Mouse (Mus musculus) heart, embryonic 15.5 days (tissue): Measurements from ENCODE around the gene Cuedc2. TPM values are rescaled to one million over a fixed set of nuclear protein-coding genes. Genes with fewer than 3 reads are reported as not detected.

ENCODE experiments used
- ATAC-seq: fragments of 200-750 bp; cut with Nextera tagmentation; replicated peaks from 2 replicates; pipeline ENCODE4 v1.8.0; 2017; ENCODE audit warnings: low read depth, moderate TSS enrichment; ENCODE audit not compliant: insufficient number of reproducible peaks, insufficient read depth, low FRiP score
- H3K27ac ChIP-seq: fragments of 300-500 bp; sonication (generic); 2 replicates; pipeline ENCODE4 v1.5.1; 2015; ENCODE audit warnings: mild to moderate bottlenecking, inconsistent platforms
- H3K27me3 ChIP-seq: fragments of 300-500 bp; sonication (generic); 2 replicates; pipeline ENCODE4 v1.6.1; 2015; ENCODE audit warnings: inconsistent platforms
- H3K36me3 ChIP-seq: fragments of 300-500 bp; sonication (generic); 2 replicates; pipeline ENCODE4 v1.6.1; 2015; ENCODE audit warnings: mild to moderate bottlenecking, inconsistent platforms
- H3K4me1 ChIP-seq: fragments of 300-500 bp; sonication (generic); replicated peaks from 2 replicates; pipeline ENCODE4 v1.6.1; 2015; ENCODE audit warnings: inconsistent platforms
- H3K4me2 ChIP-seq: fragments of 300-500 bp; sonication (generic); 2 replicates; pipeline ENCODE4 v1.6.1; 2015; ENCODE audit warnings: inconsistent platforms, mild to moderate bottlenecking, moderate library complexity
- H3K4me3 ChIP-seq: fragments of 300-500 bp; sonication (generic); 2 replicates; pipeline ENCODE4 v1.5.1; 2015; ENCODE audit warnings: mild to moderate bottlenecking, inconsistent platforms
- H3K9ac ChIP-seq: fragments of 300-500 bp; sonication (generic); 2 replicates; pipeline ENCODE4 v1.6.1; 2015; ENCODE audit warnings: mild to moderate bottlenecking, inconsistent platforms
- H3K9me3 ChIP-seq: fragments of 300-500 bp; sonication (generic); replicated peaks from 2 replicates; pipeline ENCODE4 v1.6.1; 2016; ENCODE audit warnings: inconsistent platforms
- WGBS: fragments of 180-500 bp; shearing (Covaris S2); methylation state at CpG from one replicate; pipeline ENCODE4 v1.1.7; 2015; ENCODE audit warnings: mixed read lengths; 5-methylcytosine and 5-hydroxymethylcytosine counted together
- polyA plus RNA-seq: library from polyadenylated mRNA; unstranded; fragments of >200 nt; fragmentation: Nextera tagmentation; extraction: Ambion mirVana; gene quantifications from 2 replicates; pipeline ENCODE4 v1.2.1, GENCODE M21; 2015

Gene Cuedc2
- 118 and 139 TPM in 2 replicates for polyA plus RNA-seq

GRCm38 (mm10) chr19:46338331-46338936 lies at the start of gene Cuedc2:
TSS of gene Cuedc2 (minus strand) at chr19:46338702.
- peak; percentile 80 for ATAC-seq
- H3K9ac ChIP-seq = peak within 1 kb of the TSS; percentile 90
- peak within 1 kb of the TSS; percentile 75 for H3K4me2 ChIP-seq
- H3K4me1 ChIP-seq = peaks cover 24% of the 10 kb centered on the region
- WGBS = under 1% methylated on average over 31 of the region's 31 CpGs
- H3K27ac ChIP-seq = peak within 1 kb of the TSS; percentile 58
- no peaks in the 10 kb centered on the region for H3K36me3 ChIP-seq
- peaks cover 2% of the 10 kb centered on the region for H3K27me3 ChIP-seq
- peak within 1 kb of the TSS; percentile 91 for H3K4me3 ChIP-seq
- no peaks in the 10 kb centered on the region for H3K9me3 ChIP-seq

DNA sequence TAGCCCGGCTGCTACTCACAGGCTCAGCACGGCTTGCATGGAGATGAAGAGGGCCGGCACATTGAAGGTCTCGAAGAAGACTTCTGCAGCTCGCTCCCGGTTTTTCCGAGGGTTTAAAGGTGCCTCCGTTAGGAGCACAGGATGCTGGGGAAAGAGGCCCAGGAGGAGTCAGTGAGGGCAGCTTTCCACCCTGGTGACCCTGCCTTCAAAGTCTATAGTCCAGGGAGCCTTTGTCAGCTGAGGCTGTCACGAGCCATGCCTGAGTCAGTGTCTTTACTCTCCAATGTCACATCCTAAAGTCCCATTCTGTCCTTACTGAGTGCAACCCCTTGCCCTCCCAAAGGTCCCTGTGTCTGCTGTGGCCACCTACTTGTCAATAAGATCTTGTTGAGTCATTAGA lies 43.8 kb upstream of the Cuedc2 start:
- Histone ChIP-seq H3K27ac (no peak overlapping the region), H3K9ac (no peak overlapping the region), H3K4me1 (no peaks in the 10 kb centered on the region), H3K27me3 (no peaks in the 10 kb centered on the region), H3K36me3 (peaks cover 95% of the 10 kb centered on the region), H3K9me3 (no peaks in the 10 kb centered on the region), H3K4me2 (no peak overlapping the region), H3K4me3 (no peak overlapping the region)
- no peak for ATAC-seq
- WGBS = 90% methylated on average over 9 of the region's 9 CpGs

GRCm38 (mm10) chr19:46375891-46376290 lies 37.4 kb upstream of the Cuedc2 start:
- no peak for ATAC-seq
- H3K4me2 ChIP-seq = no peak overlapping the region
- H3K9ac ChIP-seq = no peak overlapping the region
- H3K36me3 ChIP-seq = peaks cover 42% of the 10 kb centered on the region
- no peak overlapping the region for H3K27ac ChIP-seq
- peaks cover 6% of the 10 kb centered on the region; the same call in 1 of the 2 replicates for H3K4me1 ChIP-seq
- no peaks in the 10 kb centered on the region for H3K27me3 ChIP-seq
- WGBS = 46% methylated on average over 4 of the region's 4 CpGs
- H3K9me3 ChIP-seq = no peaks in the 10 kb centered on the region
- no peak overlapping the region for H3K4me3 ChIP-seq

DNA sequence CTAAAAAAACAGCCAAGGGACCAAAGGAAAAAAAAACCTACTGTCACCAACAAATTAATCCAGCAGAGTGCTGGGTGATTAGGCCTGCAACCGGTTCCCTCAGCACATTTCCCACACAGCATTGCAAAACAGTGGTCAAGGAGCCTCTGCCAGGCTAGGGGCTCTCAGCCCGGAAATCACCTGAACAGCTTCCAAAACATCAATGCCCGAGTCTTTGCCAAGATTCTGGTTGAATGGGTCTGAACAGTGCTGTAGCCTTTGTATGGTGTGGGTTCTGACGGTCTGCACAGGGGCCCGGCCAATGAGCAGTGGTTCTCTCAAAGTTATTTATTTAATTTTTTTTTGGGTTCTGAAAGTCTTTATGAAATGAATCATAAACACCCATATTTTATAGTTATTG lies 37.0 kb upstream of the Cuedc2 start:
- Histone ChIP-seq H3K9ac (no peak overlapping the region), H3K4me1 (peaks cover 6% of the 10 kb centered on the region; the same call in 1 of the 2 replicates), H3K4me2 (no peak overlapping the region), H3K27me3 (no peaks in the 10 kb centered on the region), H3K9me3 (no peaks in the 10 kb centered on the region), H3K4me3 (no peak overlapping the region), H3K36me3 (peaks cover 38% of the 10 kb centered on the region), H3K27ac (no peak overlapping the region)
- 63% methylated on average over 5 of the region's 5 CpGs for WGBS
- no peak for ATAC-seq

DNA sequence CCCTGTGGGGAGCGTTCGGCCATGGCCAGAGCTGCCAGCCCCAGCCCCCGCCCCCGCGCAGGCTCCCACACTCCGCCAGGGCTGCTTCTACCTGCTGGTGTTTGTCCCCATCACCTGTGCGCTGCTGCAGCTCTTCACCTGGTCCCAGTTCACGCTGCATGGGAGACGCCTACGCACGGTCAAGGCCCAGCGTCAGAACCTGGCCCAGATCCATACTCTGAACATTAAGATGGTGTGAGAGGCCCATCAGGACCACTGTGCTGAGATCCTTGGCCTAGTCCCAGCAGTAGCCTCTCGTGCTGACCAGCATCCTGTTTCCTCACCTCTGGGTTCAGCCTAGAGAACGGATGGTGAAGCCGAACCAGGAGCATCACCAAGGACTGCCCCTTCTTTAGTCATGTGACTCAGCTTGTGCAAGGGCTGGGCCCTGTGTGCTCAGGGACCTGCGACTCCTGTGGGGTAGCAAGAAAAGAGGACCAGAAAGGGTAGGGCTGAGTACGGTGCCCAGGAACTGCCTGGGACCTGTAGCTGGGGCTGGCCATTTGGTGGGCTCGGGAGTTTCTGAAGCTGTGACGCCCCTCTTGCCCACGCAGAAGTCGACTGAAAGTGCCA lies 36.1 kb upstream of the Cuedc2 start:
- Histone ChIP-seq H3K9me3 (no peaks in the 10 kb centered on the region), H3K9ac (no peak overlapping the region), H3K4me3 (no peak overlapping the region), H3K36me3 (peaks cover 29% of the 10 kb centered on the region), H3K27ac (no peak overlapping the region), H3K4me2 (no peak overlapping the region), H3K27me3 (no peaks in the 10 kb centered on the region), H3K4me1 (peaks cover 6% of the 10 kb centered on the region; the same call in 1 of the 2 replicates)
- 56% methylated on average over 21 of the region's 21 CpGs for WGBS
- ATAC-seq = no peak

DNA sequence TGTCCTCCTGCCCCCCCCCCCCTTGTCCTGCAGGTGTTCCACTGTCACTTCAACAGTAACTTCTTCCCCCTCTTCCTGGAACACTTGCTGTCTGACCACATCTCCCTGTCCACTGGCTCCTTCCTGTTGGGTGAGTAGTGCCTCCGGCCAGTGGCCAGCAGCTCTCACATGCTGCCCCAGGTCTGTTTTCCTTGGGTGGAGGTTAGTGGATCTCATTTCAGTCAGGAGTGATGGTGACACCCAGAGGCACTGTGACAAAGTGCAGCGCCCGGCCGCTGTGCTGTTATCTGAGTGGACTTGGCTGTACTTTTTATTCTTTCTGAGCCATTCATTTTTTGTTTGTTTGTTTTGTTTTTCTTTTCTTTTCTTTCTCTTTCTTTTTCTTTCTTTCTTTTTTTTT lies 30.7 kb upstream of the Cuedc2 start:
- Histone ChIP-seq H3K9me3 (no peaks in the 10 kb centered on the region), H3K4me2 (no peak overlapping the region), H3K9ac (no peak overlapping the region), H3K27ac (no peak overlapping the region), H3K4me3 (no peak overlapping the region), H3K27me3 (no peaks in the 10 kb centered on the region), H3K4me1 (peaks cover 3% of the 10 kb centered on the region; the same call in 1 of the 2 replicates), H3K36me3 (no peaks in the 10 kb centered on the region)
- WGBS = 8% methylated on average over 4 of the region's 4 CpGs
- ATAC-seq = peak; percentile 67

DNA sequence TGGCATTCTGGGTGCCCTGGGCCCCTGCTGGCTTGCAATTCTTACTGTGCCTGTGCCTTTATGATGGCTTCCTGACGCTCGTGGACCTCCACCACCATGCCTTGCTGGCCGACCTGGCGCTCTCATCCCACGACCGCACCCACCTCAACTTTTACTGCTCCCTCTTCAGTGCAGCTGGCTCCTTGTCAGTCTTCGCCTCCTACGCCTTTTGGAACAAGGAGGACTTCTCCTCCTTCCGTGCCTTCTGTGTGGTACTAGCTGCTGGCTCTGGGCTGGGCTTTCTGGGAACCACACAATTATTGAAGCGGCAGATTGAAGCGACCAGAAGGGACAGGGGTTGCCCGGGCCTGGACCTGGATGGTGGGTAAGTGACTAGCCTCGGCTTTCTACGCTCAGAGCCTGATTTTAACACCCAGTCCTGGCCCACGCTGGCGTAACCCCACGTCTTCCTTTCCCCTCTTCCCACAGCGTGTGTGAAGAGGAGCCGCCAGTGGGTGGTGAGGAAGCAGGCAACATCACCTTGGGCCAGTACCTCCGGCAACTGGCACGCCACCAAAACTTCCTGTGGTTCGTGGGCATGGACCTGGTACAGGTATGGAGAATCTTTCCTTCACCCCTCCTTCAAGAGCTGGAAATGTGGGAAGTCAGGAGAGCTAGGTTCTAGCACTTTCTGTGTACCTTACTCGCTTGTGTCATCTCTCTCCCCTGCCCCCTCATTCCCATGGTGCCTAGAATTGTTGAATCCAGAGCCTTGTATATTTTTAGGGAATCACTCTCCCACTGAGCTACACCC lies 29.5 kb upstream of the Cuedc2 start:
- no peak overlapping the region for H3K27ac ChIP-seq
- 0 out of 2 replicates have a peak, but pooled peaks cover 2% of the 10 kb centered on the region for H3K4me1 ChIP-seq
- H3K4me3 ChIP-seq = no peak overlapping the region
- H3K4me2 ChIP-seq = no peak overlapping the region
- no peak overlapping the region for H3K9ac ChIP-seq
- 84% methylated on average over 23 of the region's 23 CpGs for WGBS
- ATAC-seq = no peak
- H3K36me3 ChIP-seq = no peaks in the 10 kb centered on the region
- no peaks in the 10 kb centered on the region for H3K9me3 ChIP-seq
- H3K27me3 ChIP-seq = no peaks in the 10 kb centered on the region

- no peak for ATAC-seq
- peaks cover 4% of the 10 kb centered on the region for H3K27me3 ChIP-seq
- no peak overlapping the region for H3K9ac ChIP-seq
- WGBS = 76% methylated on average over 11 of the region's 11 CpGs
- H3K4me3 ChIP-seq = no peak overlapping the region
- H3K27ac ChIP-seq = no peak overlapping the region
- no peaks in the 10 kb centered on the region for H3K36me3 ChIP-seq
- no peaks in the 10 kb centered on the region for H3K4me1 ChIP-seq
- no peaks in the 10 kb centered on the region for H3K9me3 ChIP-seq
- no peak overlapping the region for H3K4me2 ChIP-seq
These were observed 24.9 kb upstream of the Cuedc2 start for GRCm38 (mm10) chr19:46363294-46364009.

DNA sequence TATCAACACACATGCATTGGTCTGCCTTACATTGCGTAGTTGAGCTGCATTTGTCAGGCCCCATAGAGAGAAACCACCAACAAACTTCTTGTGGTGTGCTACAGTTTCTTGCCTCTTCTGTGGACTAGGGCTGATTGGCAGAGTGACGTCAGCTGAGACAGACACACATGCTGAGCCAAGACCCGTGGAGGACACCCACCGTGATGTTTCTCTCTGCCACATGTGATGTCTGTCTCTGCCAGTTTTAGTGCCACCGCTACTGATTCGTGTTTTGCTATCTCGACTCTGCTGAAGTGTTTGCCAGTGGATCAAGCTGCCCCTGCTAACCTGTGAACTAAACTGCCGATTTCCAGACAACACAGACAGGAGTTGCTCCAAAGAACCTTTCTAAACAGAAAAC lies 23.6 kb upstream of the Cuedc2 start:
- Histone ChIP-seq H3K36me3 (no peaks in the 10 kb centered on the region), H3K9ac (no peak overlapping the region), H3K27me3 (peaks cover 10% of the 10 kb centered on the region), H3K4me2 (no peak overlapping the region), H3K4me1 (peaks cover 7% of the 10 kb centered on the region), H3K9me3 (no peaks in the 10 kb centered on the region), H3K27ac (no peak overlapping the region), H3K4me3 (no peak overlapping the region)
- ATAC-seq = no peak
- 74% methylated on average over 8 of the region's 8 CpGs for WGBS

- Histone ChIP-seq H3K27me3 (peaks cover 14% of the 10 kb centered on the region), H3K9ac (no peak overlapping the region), H3K27ac (peak overlapping the region; percentile 64), H3K4me1 (peaks cover 14% of the 10 kb centered on the region), H3K36me3 (no peaks in the 10 kb centered on the region), H3K9me3 (no peaks in the 10 kb centered on the region), H3K4me3 (peak overlapping the region; percentile 62; the same call in 1 of the 2 replicates), H3K4me2 (peak overlapping the region; percentile 91)
- WGBS = 55% methylated on average over 4 of the region's 4 CpGs
- no peak for ATAC-seq
These were observed 19.9 kb upstream of the Cuedc2 start for GRCm38 (mm10) chr19:46358381-46358780.
